Mouse (Mus musculus): ENCODE measurements around the gene Ndufa10. TPM values are rescaled to one million over a fixed set of nuclear protein-coding genes. Genes with fewer than 3 reads are reported as not detected.

Ndufa10 gene
- 155 TPM for polyA plus RNA-seq (2017; shearing (Covaris generic))

DNA sequence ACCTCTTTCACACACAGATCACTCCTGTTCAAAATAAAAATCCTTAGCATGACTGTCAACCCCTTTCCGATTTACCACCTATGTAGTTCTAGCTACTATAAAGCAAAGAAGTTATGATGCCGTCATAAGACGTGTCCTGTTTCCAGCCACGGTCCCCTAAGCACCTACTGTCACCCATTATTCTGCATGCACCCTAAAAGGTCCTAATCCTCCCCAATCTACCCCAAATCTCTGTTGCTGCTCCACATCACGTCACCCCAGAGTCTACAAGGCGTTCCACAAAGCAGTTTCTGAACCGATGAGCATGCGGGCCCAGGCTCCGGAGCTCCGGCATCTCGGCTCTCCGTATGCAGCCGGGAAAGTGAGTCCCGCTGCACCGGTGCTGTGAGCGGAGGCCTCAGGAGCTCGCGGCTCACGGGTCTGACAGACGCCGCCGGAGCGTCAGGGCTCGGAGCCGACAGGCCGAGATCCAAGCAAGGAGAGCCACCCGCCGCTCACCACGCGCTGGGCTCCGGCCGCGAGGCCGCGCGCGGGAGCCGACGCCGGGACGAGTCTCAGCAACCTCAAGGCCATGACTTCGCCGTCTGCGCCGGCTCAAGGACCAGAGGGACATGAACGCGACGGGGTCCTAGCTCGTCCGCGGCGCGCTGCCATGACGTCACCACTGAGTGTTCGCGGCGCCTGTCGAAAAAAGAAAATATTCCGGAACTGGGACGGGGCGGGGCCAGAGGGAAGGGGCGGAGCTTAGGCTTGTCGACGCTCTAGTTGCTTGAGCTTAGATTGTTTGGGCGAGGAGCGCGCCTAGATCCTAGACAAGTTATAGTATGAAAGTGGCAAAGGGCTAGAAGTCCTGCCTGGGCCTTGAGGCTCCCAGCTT lies at the start of gene Ndufa10:
Ndufa10 (minus strand) TSS at position 696 of the 877 bp plus-strand sequence.

DNA sequence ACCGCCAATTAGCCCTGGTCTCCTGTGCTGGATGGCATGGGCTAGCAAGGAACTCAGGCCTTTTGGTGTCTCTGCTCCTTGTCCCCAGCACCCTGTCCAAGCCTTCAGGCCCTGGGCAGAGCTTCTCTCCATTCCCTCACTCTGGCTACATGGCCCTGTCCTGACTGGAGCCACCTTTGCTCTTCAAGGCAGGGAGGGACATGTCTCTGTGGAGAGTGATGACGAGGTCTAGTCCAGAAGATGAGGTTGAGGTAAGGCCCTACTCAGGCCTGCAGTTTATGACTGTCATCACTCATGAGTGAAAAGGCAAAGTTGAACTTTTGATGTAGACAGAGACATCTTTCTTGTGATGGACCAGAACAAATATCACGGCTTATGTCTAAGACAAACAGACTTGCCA lies 44.9 kb upstream of the Ndufa10 start, which contains the start of gene Olfr1414:
Olfr1414 (minus strand) TSS at position 101 of the 400 bp plus-strand sequence.

DNA sequence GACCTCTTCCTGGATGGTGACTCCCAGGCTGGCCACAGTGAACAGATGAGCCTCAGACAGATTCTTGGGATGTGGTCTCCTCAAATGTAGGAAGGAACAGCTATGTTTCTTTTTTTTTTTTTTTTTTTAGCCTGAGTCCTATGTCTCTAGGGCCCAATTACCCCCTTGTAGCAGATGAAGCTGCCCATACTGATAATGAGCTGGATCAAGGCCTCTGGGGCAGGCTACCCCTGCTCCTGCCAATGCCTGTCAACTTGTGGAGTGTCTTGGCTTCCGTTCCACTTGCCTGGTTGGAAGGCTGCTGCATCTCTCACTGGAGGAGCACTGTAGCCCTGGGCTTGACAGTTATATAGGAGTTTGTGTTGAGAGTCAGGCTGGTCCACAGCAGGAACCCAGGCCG lies 22.3 kb upstream of the Ndufa10 start, which contains the start of gene Olfr1415:
Olfr1415 (minus strand) TSS at position 101 of the 400 bp plus-strand sequence.

GRCm38 (mm10) chr1:92485013-92485412 lies 11.4 kb upstream of the Ndufa10 start, which contains the start of gene Olfr1416:
Olfr1416 (minus strand) TSS chr1:92485113.

Other genes with a start within 250 kb of the Ndufa10 start
- not detected for gene Olfr1416, start 11.3 kb upstream of the Ndufa10 start, polyA plus RNA-seq (2017; shearing (Covaris generic))
- not detected for gene Olfr1415, start 22.2 kb upstream of the Ndufa10 start, polyA plus RNA-seq (2017; shearing (Covaris generic))
- not detected for gene Olfr1414, start 44.8 kb upstream of the Ndufa10 start, polyA plus RNA-seq (2017; shearing (Covaris generic))
- gene Olfr1413, start 97.5 kb upstream of the Ndufa10 start, polyA plus RNA-seq (2017; shearing (Covaris generic)): not detected
- gene Olfr1412, start 111.9 kb upstream of the Ndufa10 start, polyA plus RNA-seq (2017; shearing (Covaris generic)): not detected
- not detected for gene Olfr1411, start 120.6 kb upstream of the Ndufa10 start, polyA plus RNA-seq (2017; shearing (Covaris generic))
- not detected for gene Olfr1410, start 131.9 kb upstream of the Ndufa10 start, polyA plus RNA-seq (2017; shearing (Covaris generic))
- 0.50 TPM for gene Olfr12, start 143.9 kb upstream of the Ndufa10 start, polyA plus RNA-seq (2017; shearing (Covaris generic))
- gene Cops9, start 168.1 kb upstream of the Ndufa10 start, polyA plus RNA-seq (2017; shearing (Covaris generic)): 142 TPM
- 0.99 TPM for gene Otos, start 175.0 kb upstream of the Ndufa10 start, polyA plus RNA-seq (2017; shearing (Covaris generic))

Data from effector memory CD4-positive, alpha-beta T cell, adult 7 months (primary cell).